In the genomic region with DNA sequence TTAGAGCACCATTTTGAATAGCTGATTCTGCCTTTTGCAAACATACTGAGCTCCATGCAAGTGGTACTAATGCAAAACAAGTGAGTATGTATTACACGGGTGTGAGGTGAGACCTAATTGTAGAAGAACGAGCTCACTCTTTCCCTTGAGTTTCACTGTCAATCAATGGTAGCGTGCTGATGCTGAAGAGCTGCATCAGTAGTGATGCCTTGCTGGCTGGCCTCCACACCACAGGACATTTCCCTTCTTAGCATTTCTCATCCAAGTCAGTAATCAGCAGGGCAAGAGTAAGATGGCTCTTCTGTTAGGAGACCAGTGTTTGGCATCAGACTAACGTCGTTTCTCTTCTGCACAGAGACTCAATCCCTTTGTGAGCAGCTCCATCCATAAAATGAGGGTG, we compare ENCODE assay signal across 16 mouse cellular contexts. TPM values are rescaled to one million over a fixed set of nuclear protein-coding genes. Genes with fewer than 3 reads are reported as not detected.
DNase-seq lines count a peak whose midpoint lies in the region; ATAC-seq and TF ChIP-seq lines count a peak whose summit lies in the region.
"Had no signal": no experiment of that assay in that cellular context is flagged by ENCODE, and none has a peak within 500 bp of the region (broad histone marks: within the 10 kb centered on the region; RNA-seq: fewer than 3 reads in every experiment).

No protein-coding gene starts in this region.

- H3K27me3 ChIP-seq in forebrain, embryonic 13.5 days: no peaks in the 10 kb centered on the region
- H3K27me3 ChIP-seq in forebrain, embryonic 10.5 days (ENCODE audit: poor library complexity, severe bottlenecking): peaks cover 27% of the 10 kb centered on the region
- H3K27me3 ChIP-seq in neural tube, embryonic 14.5 days (ENCODE audit: control insufficient read depth, insufficient read depth, low read length): no peaks in the 10 kb centered on the region
- H3K27me3 ChIP-seq: embryonic facial prominence, embryonic 12.5 days; heart, embryonic 13.5 days; limb, embryonic 13.5 days had no signal

- no peak for TF ChIP-seq CTCF in cortical plate, adult 2 months (IDR thresholded peaks at IDR 0.05; ENCODE audit: extremely low read depth, insufficient read depth, low read length)

- intact Hi-C loops in left cerebral cortex, postnatal 4 days (cut with DNase I): no loop called here
- intact Hi-C loops in left cerebral cortex, postnatal 10 days (cut with DNase I): loop anchor here (5.0 kb wide), 1 partner anchor 176 kb away; no protein-coding TSS in a partner anchor

- peak overlapping the region; percentile 29; the same call in 1 of the 2 replicates for H3K4me2 ChIP-seq in forebrain, embryonic 13.5 days
- H3K4me2 ChIP-seq in neural tube, embryonic 14.5 days (ENCODE audit: low read depth, low read length): peak overlapping the region; percentile 32; the same call in 1 of the 2 replicates
- H3K4me2 ChIP-seq: embryonic facial prominence, embryonic 12.5 days; heart, embryonic 13.5 days; limb, embryonic 13.5 days; liver, embryonic 15.5 days had no signal

- no peak for ATAC-seq in forebrain, embryonic 13.5 days
- no peak for ATAC-seq in neural tube, embryonic 14.5 days (ENCODE audit: low read depth)
- ATAC-seq: intestine, embryonic 16.5 days; lung, postnatal 0 days had no signal

- no peak for TF ChIP-seq POLR2A in cortical plate, adult 2 months (IDR thresholded peaks at IDR 0.05; ENCODE audit: extremely low read depth, insufficient read depth, low read length)

- H3K4me3 ChIP-seq in forebrain, embryonic 13.5 days: no peak overlapping the region
- H3K4me3 ChIP-seq in forebrain, embryonic 10.5 days: no peak overlapping the region
- peak overlapping the region; percentile 2; the same call in 1 of the 2 replicates for H3K4me3 ChIP-seq in cortical plate, adult 2 months (ENCODE audit: insufficient read depth, low read length)
- H3K4me3 ChIP-seq in neural tube, embryonic 14.5 days (ENCODE audit: low read depth, low read length): no peak overlapping the region
- H3K4me3 ChIP-seq: embryonic facial prominence, embryonic 12.5 days; heart, embryonic 13.5 days; limb, embryonic 13.5 days; liver, embryonic 15.5 days had no signal

- H3K9ac ChIP-seq in forebrain, embryonic 13.5 days: no peak overlapping the region
- no peak overlapping the region for H3K9ac ChIP-seq in neural tube, embryonic 14.5 days (replicated peaks; ENCODE audit: low read depth, low read length)
- H3K9ac ChIP-seq: embryonic facial prominence, embryonic 12.5 days; heart, embryonic 13.5 days; limb, embryonic 13.5 days; liver, embryonic 15.5 days had no signal

- peaks cover 21% of the 10 kb centered on the region for H3K4me1 ChIP-seq in forebrain, embryonic 13.5 days
- H3K4me1 ChIP-seq in forebrain, embryonic 10.5 days: peaks cover 18% of the 10 kb centered on the region
- H3K4me1 ChIP-seq in cortical plate, adult 2 months (ENCODE audit: control insufficient read depth, insufficient read depth, low read length): peaks cover 3% of the 10 kb centered on the region; the same call in 1 of the 2 replicates
- no peaks in the 10 kb centered on the region for H3K4me1 ChIP-seq in neural tube, embryonic 14.5 days (ENCODE audit: control insufficient read depth, insufficient read depth, low read length)

- H3K27ac ChIP-seq in forebrain, embryonic 13.5 days: no peak overlapping the region
- no peak overlapping the region for H3K27ac ChIP-seq in forebrain, embryonic 10.5 days
- 0 out of 2 replicates have a peak overlapping the region, but pooled peaks have one; percentile 70 for H3K27ac ChIP-seq in cortical plate, adult 2 months (ENCODE audit: insufficient read depth, low read length)
- H3K27ac ChIP-seq in neural tube, embryonic 14.5 days (ENCODE audit: low read depth, low read length): peak overlapping the region; percentile 44; the same call in 1 of the 2 replicates
- H3K27ac ChIP-seq: embryonic facial prominence, embryonic 12.5 days; heart, embryonic 13.5 days; limb, embryonic 13.5 days; liver, embryonic 15.5 days had no signal

- 82% methylated on average over 5 of the region's 5 CpGs for WGBS in forebrain, embryonic 13.5 days
- WGBS in forebrain, embryonic 10.5 days: 90% methylated on average over 5 of the region's 5 CpGs
- 78% methylated on average over 5 of the region's 5 CpGs for whole genome bisulfite sequencing in neural tube, embryonic 14.5 days

- no peak for DNase-seq in forebrain, embryonic 10.5 days (ENCODE audit: extremely low spot score, low spot score)
- DNase-seq in left cerebral cortex, postnatal 4 days: peak; percentile 37
- DNase-seq in left cerebral cortex, postnatal 10 days (ENCODE audit: extremely low spot score in 1 of 2, low spot score in 2 of 2): no peak
- DNase-seq in B cell, adult 2 months: no peak
- no peak for DNase-seq in kidney, postnatal 14 days
- DNase-seq: heart, postnatal 36 days; thymus, adult 18-20 months had no signal

- H3K9me3 ChIP-seq in forebrain, embryonic 13.5 days (replicated peaks): no peaks in the 10 kb centered on the region
- no peaks in the 10 kb centered on the region for H3K9me3 ChIP-seq in forebrain, embryonic 10.5 days
- no peaks in the 10 kb centered on the region for H3K9me3 ChIP-seq in neural tube, embryonic 14.5 days (ENCODE audit: control insufficient read depth, low read length)
- H3K9me3 ChIP-seq: embryonic facial prominence, embryonic 12.5 days; heart, embryonic 13.5 days; limb, embryonic 13.5 days; liver, embryonic 15.5 days had no signal

- H3K36me3 ChIP-seq in forebrain, embryonic 13.5 days (ENCODE audit: poor library complexity, severe bottlenecking): peaks cover 15% of the 10 kb centered on the region; the same call in 1 of the 2 replicates
- H3K36me3 ChIP-seq in forebrain, embryonic 10.5 days (replicated peaks): peaks cover 34% of the 10 kb centered on the region
- no peaks in the 10 kb centered on the region for H3K36me3 ChIP-seq in neural tube, embryonic 14.5 days (ENCODE audit: control insufficient read depth, insufficient read depth, low read length)
- H3K36me3 ChIP-seq: embryonic facial prominence, embryonic 12.5 days; liver, embryonic 15.5 days had no signal

RNA-seq across cellular contexts. Expression of gene Slc1a3, which starts 4.0 kb away (rescaled TPM):
- polyA plus RNA-seq in forebrain, embryonic 13.5 days (2015; fragmentation: Nextera tagmentation; extraction: Ambion mirVana): 75.9 and 79.2 TPM in 2 replicates
- 27.0 and 29.0 TPM in 2 replicates for polyA plus RNA-seq in forebrain, embryonic 10.5 days (2016; fragmentation: Nextera tagmentation; extraction: Ambion mirVana)
- total RNA-seq in left cerebral cortex, postnatal 4 days (2021): 100 to 1,000 TPM; 207 to 215 TPM
- total RNA-seq in left cerebral cortex, postnatal 10 days (2021): 100 to 1,000 TPM; 295 to 305 TPM
- 373 TPM in 2 replicates for polyA plus RNA-seq in cortical plate, adult 2 months (2012; rRNA removed)
- 205 and 228 TPM in 2 replicates for polyA plus RNA-seq in neural tube, embryonic 14.5 days (2014; fragmentation: Nextera tagmentation; extraction: Ambion mirVana)

Comparison
In these comparisons a context has a peak if more than half of its experiments do, and no peak if none do; other contexts are left out.
1. H3K27ac ChIP-seq: peak in cortical plate, adult 2 months (single experiment) and neural tube, embryonic 14.5 days (single experiment); none in forebrain, embryonic 13.5 days (single experiment) and forebrain, embryonic 10.5 days (single experiment).